Mouse (Mus musculus) urinary bladder, postnatal 14 days (tissue): ENCODE data around the gene Rasgef1c.

Experiments
- DNase-seq: peaks from one replicate; pipeline ENCODE4 v3.0.0; 2021; ENCODE audit warnings: low spot score

Rasgef1c gene

DNA sequence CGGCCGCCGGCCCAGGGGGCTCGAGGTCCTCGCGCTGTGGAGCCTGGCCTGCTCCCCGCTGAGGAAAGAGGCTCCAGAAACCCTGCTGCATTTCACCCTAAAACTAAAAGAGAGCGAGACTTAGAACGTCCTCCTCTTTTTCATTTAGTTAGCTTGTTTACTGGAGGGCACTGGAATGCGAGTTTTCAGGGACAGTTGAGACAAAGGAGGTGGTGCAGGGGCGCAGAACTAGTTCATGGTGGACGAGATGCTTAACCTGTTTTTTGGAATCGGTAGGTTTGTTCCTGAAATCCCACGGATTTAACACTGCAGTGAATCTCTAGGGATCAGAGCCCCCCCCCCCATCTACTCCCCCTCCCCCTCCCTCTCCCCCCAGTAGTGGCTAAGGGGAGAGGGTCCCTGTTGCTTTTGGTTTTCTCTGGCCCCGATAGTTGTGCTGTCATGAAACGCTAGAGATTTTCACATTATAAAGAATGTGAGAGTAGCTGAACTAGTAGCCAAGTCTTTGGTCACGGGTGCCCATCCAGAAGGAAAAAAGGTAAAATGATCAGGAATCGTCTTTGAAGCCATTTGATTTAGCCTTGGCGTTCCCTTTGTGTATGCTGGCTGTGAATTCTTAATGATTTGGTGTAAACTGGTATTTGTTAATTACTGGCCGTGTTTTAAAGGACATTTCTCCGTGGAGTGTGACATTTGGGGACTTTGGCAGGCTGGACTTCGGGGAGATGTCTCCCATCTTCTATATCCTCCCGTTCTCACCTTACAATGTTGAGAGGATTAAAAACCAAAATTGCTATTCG, 124.3 kb downstream of the Rasgef1c start:
- DNase-seq = no peak

DNA sequence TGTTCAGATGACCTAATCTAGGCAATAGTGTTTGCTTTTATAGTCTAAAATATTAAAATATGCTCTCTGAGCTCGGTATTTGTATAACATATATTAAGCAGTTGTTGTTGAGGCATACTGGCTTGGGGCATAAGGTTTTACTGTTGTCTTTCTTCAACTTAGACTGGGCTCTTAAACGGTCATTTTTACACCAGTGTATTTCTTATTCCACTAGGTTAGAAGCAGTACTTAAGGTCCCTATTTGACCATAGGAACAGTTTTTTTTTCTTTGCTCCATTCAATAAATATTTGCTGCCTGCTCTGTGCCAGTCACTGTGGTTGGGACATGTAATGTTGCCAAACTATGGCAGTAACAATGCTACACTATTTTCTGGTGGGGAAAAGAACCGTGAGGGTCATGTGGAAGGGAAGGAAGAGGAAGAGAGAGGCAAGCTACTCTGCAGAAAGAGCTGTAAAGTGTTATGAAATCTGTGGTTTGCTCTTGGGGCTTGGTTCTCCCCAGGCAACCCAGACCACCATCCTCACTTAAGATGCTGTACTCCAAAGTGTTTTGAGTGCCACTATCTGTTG, 125.0 kb downstream of the Rasgef1c start:
- no peak for DNase-seq

DNA sequence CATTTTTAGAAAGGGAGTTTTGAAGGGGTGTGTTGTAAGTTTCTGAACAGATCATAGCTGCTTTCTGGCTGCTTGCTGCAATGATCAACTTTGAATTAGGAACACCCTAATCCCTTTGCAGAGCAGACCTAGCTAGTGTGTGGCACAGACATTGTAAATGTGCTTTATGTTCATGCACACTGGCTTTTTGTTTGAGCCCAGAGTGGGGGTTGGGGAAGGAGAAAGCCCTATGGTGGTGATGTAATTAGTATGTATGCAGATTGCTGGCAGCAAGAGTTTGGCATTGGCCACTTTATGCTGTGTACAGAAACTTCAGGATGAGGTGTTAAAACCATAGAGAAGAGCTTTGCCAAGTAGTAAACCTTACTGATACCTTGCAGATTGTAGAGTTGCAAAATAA, 126.8 kb downstream of the Rasgef1c start:
- DNase-seq = no peak
